Mouse (Mus musculus) adrenal gland, adult 8-10 months (tissue): ENCODE measurements around the gene Shld2. TPM values are rescaled to one million over a fixed set of nuclear protein-coding genes. Genes with fewer than 3 reads are reported as not detected.
"Not testable (repeated sequence)": the region's sequence is repeated elsewhere in the genome, so short reads cannot be mapped to it uniquely, and the experiment has no call there.

Experiments used
- DNase-seq: peaks from one replicate; pipeline ENCODE4 v3.0.0; 2022
- total RNA-seq, 4 experiments: library from RNA; stranded (reverse); gene quantifications; 2 replicates each; pipeline ENCODE4 v1.2.4; 2022

The Shld2 gene
- total RNA-seq, 4 experiments from 2014 or later: 11.3 to 13.5 (median 12.6) TPM

DNA sequence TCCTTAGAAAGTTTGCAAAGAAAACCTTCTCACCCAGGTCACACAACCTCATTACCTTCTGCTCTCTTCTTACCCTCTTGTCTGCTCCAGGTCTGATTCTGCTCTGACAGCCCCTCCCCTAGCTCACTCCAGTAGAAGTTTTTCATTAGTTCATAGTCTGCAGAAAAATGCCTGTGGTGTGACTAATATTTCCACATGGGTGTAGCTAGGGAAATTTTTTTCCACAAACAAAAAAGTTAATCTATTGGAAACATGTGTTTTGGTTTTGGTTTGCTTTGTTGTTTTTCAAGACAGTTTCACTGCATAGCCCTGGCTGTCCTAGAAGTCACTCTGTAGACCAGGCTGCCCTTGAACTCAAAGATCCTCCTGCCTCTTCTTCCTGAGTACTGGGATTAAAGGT, 7.8 kb upstream of the Shld2 start:
- DNase-seq: no peak

DNA sequence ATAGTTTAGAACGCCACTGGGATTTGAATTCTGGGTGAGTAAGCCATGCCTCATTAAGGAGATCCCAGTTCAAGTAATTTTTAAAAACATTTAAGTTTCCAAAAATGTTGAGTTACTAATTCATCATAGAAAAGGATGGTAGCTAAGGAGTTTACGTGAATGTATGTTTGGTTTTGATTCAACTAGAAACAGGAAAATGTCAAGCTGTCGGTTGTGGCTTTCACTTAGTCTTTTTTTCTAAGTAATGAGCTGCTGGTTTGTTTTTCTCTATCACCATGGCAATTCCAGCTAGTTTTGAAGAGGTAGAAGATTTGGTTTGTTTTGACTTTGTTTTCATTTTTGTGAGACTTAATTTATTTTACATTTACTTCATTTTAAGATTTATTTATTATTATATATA, 7.1 kb upstream of the Shld2 start:
- no peak for DNase-seq

DNA sequence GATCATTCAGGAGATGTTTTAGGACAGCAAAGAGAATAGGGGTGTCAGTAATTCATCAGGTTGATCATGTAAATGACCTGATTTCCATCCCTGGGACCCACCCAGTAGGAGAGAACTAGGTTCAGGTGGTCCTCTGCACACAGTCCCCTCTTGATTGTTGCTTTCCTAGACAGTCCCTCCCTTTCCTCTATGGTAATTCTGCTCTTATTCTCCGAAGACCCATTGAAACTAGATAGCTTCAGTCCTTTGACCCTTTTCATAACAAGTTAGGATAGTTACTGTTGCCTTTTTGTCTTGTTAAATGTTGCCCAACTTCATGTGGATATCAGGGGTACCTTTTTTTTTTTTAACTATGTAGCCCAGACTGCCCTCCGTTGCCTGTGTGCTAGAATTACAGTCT, 6.1 kb upstream of the Shld2 start:
- no peak for DNase-seq

GRCm38 (mm10) chr14:34314796-34315195, 4.5 kb upstream of the Shld2 start:
- no peak for DNase-seq

DNA sequence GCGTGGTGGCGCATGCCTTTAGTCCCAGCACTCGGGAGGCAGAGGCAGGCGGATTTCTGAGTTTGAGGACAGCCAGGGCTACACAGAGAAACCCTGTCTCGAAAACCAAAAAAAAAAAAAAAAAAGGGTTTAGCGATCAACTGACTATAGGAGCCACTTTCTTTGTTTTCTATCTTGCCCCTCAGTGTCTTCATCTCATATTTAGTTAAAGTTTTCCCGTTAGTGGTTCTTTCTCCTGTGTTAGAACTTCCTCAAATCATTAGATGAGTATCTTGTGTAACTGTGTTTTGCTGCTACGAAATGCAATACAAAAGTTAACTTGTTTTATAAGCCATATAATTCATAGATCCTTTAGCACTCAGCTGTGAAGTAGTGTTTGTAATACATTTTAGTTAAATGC, 4.1 kb upstream of the Shld2 start:
- not testable (repeated sequence) for DNase-seq

DNA sequence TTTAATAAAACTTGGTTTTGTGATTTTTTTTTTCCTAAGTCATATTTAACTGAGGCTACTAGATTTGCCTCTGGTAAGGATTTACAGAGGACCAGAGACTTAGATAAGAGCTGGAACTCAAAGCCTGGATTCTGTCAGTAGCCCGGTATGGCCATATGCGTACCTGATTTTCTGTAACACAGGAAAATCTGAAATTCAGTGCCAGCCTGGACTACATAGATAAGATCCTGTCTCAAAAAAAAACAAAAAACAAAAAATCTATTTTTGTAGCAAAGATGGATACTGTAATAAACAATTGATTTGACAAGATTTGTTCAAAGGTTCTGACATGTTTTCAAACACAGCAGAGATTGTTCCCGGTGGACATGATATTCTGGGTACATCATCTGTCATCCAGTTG, 3.3 kb upstream of the Shld2 start:
- DNase-seq: no peak

DNA sequence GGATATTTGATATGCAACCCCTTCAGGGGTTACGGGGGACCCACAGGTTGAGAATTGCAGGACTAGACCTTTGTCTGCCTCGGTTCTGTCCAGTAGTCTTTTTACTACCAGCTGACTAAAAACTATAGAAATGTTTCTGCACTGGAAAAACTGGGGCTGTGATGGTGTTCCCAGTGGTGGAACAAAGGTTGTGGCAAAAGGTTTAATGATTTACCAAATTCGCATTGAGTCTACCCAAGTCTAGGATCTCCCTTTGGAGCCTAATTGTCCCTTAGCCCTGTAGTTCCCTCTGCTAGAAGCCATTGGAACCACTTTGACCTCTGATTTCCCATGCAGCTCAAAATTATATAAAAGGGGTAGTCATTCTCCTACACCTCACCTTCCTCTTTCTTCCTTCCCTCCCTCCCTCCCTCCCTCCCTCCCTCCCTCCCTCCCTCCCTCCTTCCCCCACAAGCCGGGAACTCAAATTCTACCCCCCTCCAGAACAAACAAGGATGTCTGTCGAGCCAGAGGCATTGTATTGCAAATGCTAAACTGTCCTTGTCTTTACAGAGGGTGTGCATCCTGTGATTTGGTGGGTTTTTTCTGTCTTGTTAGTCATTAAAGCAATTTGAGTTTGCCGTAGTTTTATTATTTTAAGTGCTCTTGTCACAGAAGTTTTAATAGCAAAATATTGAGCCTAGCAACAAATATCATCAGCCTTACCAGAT, 2.2 kb upstream of the Shld2 start:
- no peak for DNase-seq

GRCm38 (mm10) chr14:34311691-34312090, 1.4 kb upstream of the Shld2 start:
- no peak for DNase-seq

DNA sequence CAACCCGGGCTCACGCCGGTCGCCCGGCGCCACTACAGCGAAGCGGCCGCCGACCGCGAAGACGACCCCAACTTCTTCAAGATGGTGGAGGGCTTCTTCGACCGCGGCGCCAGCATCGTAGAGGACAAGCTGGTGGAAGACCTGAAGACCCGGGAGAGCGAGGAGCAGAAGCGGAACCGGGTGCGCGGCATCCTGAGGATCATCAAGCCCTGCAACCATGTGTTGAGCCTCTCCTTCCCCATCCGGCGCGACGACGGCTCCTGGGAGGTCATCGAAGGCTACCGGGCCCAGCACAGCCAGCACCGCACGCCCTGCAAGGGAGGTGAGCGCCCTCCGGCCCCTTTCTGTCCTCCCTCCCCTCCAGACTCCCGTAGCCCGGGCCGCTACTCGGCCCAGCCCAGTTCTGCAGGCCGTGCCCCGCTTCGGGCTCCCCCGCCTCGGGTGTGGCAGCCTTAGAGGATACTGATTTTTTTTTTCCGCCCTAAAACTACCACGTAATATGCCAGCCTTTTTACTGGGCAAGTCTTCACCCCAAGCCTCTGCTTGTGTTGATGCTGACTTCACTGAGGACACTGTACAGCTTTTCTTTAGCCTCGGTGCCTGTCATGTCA, 833 bp upstream of the Shld2 start:
- DNase-seq: peak; percentile 56

GRCm38 (mm10) chr14:34309907-34310233, 423 bp downstream of the Shld2 start:
- no peak for DNase-seq

- no peak for DNase-seq
These were observed 1.0 kb downstream of the Shld2 start for GRCm38 (mm10) chr14:34309266-34309665.

DNA sequence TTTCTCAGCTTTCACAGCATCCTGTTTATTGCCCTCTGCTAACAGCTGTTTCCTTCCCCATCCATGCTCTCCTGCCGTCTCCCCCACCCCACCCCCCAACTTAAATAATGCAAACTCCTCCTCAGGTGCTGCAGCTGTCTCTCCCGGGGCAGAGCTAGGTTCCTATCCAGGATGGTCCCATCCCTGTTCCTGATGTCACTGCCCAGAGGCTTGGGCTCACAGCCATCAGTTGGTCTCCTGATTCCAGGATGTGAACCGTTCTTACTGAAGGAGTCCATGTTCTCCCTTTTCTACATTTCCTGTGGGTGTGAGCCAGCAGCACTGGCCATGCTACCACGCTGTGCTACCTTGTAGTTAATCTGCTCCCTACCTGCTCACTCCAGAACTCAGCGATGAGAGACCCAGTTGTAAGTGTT, 7.0 kb downstream of the Shld2 start:
- no peak for DNase-seq

DNA sequence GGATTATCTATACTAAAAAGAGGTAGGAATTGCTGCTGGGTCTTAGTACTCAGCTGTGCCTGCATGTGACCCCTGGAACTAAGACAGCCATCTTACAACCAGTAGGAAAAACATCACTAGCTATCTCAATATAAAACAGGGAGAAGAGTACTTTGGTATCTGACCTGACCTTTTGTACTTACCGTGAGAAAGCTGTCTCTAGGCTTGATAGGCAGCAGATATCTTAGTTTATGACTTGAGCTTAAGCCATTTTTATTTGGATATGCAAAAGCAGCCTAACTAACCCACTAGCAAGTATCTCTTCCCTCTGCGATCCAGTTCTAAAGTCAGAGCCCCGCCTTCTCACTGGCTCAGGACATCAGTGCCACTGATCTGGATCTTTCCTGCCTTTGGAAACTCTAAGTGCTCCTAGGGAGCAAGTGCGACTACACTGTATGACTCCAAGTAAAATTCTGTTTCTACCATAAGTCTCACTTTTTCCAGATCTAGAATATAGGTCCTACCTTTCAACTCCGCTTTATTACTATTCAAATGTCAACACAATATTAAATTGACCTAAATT, 7.5 kb downstream of the Shld2 start:
- DNase-seq: no peak

- DNase-seq: no peak
These were observed 11.2 kb downstream of the Shld2 start for GRCm38 (mm10) chr14:34298871-34299700.

GRCm38 (mm10) chr14:34297634-34298033, 12.7 kb downstream of the Shld2 start:
- DNase-seq: no peak

DNA sequence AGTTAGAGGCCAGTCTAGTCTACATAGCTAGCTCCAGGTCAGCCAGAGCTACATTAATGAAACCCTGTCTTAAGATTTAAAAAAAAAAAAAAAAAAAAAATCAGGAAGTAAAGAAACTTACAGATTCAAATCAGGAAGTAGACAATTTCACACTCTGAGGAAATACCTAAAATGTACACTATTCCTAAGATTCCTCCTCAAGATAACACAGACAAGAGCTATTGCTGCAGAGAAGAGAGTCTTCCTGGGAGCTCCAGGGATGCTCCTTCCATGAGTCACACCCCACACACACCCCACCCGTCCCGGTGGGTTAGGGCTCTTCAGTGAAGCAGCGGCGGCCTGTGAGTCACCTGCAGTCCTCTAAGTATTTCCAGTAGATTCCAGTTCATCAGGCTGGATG, 13.3 kb downstream of the Shld2 start:
- no peak for DNase-seq

GRCm38 (mm10) chr14:34296350-34296749, 13.9 kb downstream of the Shld2 start:
- no peak for DNase-seq

- no peak for DNase-seq
These were observed 16.7 kb downstream of the Shld2 start for GRCm38 (mm10) chr14:34293641-34294040.

DNA sequence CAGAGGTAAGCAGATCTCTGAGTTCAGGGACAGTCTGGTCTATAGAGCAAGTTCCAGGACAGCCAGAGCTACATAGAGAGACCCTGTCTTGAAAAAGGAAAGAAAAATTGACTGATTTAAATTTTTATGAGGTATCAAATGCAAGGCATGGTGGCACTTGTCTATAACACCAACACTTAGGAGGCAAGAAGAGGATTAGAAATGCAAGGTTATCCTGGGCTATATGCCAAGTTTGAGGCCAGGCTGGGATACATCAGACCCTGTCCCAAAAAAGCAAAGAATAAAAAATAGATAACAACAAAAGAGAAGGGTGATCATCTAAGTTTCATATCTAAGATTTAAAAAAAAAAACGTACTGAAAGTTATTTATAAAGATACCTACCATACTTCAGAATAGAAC, 20.1 kb downstream of the Shld2 start:
- no peak for DNase-seq

DNA sequence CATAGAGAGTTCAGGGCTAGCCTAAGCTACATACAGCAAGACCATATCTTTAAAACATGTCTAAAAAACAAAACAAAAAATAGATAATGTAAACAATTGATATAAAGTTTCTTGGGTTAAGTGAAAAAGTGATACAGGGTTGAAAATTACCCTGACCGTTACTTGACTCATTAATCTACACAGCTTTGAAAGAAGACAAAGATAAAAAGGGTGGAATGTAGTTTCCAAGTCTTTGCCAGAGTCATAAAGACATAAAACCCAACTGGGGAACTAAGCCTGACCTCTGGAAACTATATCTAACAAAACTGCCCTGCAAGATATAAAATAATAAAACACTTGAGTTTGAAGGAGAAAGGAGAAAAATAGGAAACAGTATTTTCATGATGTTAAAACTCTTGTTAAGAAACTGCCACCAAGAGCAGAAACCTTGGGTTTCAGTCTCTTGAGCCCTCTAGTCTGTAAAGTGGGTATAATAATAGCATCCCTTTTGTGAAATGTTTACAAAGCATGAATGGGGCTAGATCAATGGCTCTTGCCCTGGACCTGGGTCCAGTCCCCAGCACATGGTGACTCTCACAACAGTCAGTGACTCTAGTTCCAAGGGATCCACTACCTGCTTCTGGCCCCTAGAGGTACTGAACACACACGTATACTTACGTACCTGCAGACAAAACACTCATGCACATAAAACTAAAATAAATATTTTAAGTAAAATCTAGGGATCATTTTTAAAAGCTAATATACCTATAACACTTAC, 20.9 kb downstream of the Shld2 start:
- no peak for DNase-seq

DNA sequence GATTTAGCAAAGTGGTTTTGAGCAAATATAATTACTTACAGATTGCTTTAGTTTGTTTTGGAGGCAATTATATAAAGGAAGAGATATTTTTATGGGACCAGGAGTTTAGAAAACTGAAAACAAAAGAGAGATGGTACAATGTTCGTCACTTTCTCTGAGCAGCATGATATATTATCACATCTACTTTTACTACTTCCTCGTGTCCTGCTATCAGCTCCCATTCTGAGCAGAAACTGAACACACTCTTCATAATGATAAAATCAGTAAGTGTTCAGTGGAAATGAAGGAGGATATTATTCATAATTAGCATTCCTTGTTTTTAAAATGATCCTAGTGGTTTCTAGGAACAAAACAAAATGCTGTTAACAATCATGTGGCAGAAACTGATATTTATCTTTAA, 21.9 kb downstream of the Shld2 start:
- no peak for DNase-seq

DNA sequence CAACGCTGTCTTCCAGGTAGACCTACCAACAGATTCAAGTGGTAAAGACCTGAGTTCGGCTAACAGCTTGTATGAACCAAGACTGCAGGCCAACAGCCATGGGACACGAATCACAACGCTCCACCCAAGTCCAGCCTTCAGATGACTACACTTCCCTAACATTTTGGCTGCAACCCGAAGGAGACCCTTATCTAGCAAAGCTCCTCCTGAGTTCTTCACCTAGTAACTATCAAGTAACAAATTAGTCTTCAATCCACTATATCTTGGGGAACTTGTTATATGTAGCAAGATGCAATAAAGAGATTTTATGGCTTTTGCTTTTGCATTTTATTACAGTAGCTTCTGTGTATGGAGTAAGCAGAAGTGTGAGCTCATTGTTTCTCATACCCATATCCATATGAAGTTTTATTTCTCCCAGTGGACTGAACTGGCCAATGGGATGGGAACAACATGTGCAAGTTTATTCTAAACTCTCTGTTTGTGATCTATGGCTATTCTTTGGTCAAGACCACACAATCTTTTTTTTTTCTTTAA, 28.5 kb downstream of the Shld2 start:
- DNase-seq: no peak
